Mouse (Mus musculus): ENCODE results near the gene Erp27. TPM values are rescaled to one million over a fixed set of nuclear protein-coding genes. Genes with fewer than 3 reads are reported as not detected.

Erp27 gene
- 0.18 and 0.61 TPM in 2 replicates for polyA plus RNA-seq (2015; fragmentation: Nextera tagmentation; extraction: Ambion mirVana)

GRCm38 (mm10) chr6:136922080-136922479, at the start of gene Erp27:
TSS of gene Erp27 (minus strand) at chr6:136922180.

GRCm38 (mm10) chr6:136941051-136942021, 19.4 kb upstream of the Erp27 start, which contains the start of gene Arhgdib:
TSS of gene Arhgdib (minus strand) at chr6:136941899.

GRCm38 (mm10) chr6:136923532-136923931, 1.6 kb upstream of the Erp27 start, which contains the start of gene Pde6h:
TSS of gene Pde6h (plus strand) at chr6:136923832.

GRCm38 (mm10) chr6:136875670-136876069, 46.3 kb downstream of the Erp27 start, which contains the start of gene Mgp:
TSS of gene Mgp (minus strand) at chr6:136875823.

Other genes with a start within 250 kb of the Erp27 start
- 0.06 and 0.08 TPM in 2 replicates for gene Gucy2c, start 140.4 kb downstream of the Erp27 start, polyA plus RNA-seq (2015; fragmentation: Nextera tagmentation; extraction: Ambion mirVana)
- gene Hist4h4, start 117.8 kb downstream of the Erp27 start, polyA plus RNA-seq (2015; fragmentation: Nextera tagmentation; extraction: Ambion mirVana) = 0.44 and 0.66 TPM in 2 replicates
- 353 and 420 TPM in 2 replicates for gene H2afj, start 113.9 kb downstream of the Erp27 start, polyA plus RNA-seq (2015; fragmentation: Nextera tagmentation; extraction: Ambion mirVana)
- gene BC049715, start 94.6 kb downstream of the Erp27 start, polyA plus RNA-seq (2015; fragmentation: Nextera tagmentation; extraction: Ambion mirVana) = 1.2 and 1.5 TPM in 2 replicates
- 46.0 and 59.2 TPM in 2 replicates for gene Wbp11, start 93.9 kb downstream of the Erp27 start, polyA plus RNA-seq (2015; fragmentation: Nextera tagmentation; extraction: Ambion mirVana)
- gene Smco3, start 86.7 kb downstream of the Erp27 start, polyA plus RNA-seq (2015; fragmentation: Nextera tagmentation; extraction: Ambion mirVana) = 1.6 and 5.3 TPM in 2 replicates
- 8.2 and 12.0 TPM in 2 replicates for gene Art4, start 64.4 kb downstream of the Erp27 start, polyA plus RNA-seq (2015; fragmentation: Nextera tagmentation; extraction: Ambion mirVana)
- gene Mgp, start 46.4 kb downstream of the Erp27 start, polyA plus RNA-seq (2015; fragmentation: Nextera tagmentation; extraction: Ambion mirVana) = 449 and 981 TPM in 2 replicates
- 1.3 and 1.7 TPM in 2 replicates for gene Pde6h, start 1.7 kb upstream of the Erp27 start, polyA plus RNA-seq (2015; fragmentation: Nextera tagmentation; extraction: Ambion mirVana)
- gene Arhgdib, start 19.7 kb upstream of the Erp27 start, polyA plus RNA-seq (2015; fragmentation: Nextera tagmentation; extraction: Ambion mirVana) = 88.0 and 130 TPM in 2 replicates
- gene Rerg, start 248.3 kb upstream of the Erp27 start, polyA plus RNA-seq (2015; fragmentation: Nextera tagmentation; extraction: Ambion mirVana) = 39.8 and 91.8 TPM in 2 replicates